Comparison of ENCODE assay signal across 25 mouse cellular contexts in the genomic region with DNA sequence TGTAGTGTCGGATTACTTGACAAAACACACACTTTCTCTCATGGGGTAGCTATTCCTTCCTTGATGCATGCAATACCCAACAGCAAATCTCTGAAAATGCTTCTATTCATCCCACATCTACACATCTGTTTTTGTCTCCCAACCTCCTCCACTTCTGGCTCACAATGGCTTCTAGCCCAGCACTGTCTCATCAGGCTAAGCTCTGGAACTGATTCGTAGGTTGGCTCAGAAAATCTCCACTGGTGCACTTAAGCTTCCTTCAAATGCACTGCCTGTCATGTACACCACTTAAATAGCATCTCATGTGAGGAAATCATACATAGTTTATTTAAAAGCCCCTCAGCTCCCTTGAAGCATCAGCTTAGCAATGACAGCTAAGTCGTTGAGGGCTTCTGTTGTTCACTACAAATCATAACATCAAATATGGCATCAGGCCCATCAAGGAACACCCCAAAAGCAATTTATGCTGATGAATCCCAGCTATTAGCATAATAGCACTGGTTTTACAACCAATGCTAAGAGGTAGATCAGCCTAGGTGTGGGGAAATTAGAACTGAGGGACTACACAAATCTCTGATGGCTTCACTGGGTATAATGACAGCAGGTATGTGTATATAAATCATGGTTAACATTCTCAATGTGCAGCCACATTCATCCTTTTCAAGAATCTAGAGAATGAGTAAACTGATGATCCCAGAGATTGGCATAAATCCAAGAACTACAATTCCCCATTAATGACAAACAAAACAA.
A peak's percentile ranks its signal among the peaks of the same experiment; 100 is the strongest.
DNase-seq lines count a peak whose midpoint lies in the region; ATAC-seq lines count a peak whose summit lies in the region.
"Had no signal": no experiment of that assay in that cellular context is flagged by ENCODE, and none has a peak within 500 bp of the region (broad histone marks: within the 10 kb centered on the region; RNA-seq: fewer than 3 reads in every experiment).

No protein-coding gene starts in this region.

- no peaks in the 10 kb centered on the region for H3K27me3 ChIP-seq in limb, embryonic 13.5 days
- no peaks in the 10 kb centered on the region for H3K27me3 ChIP-seq in limb, embryonic 10.5 days (ENCODE audit: low read depth, poor library complexity, severe bottlenecking)
- H3K27me3 ChIP-seq: forebrain, embryonic 15.5 days; heart, embryonic 13.5 days; hindbrain, embryonic 12.5 days; limb, embryonic 15.5 days; midbrain, embryonic 12.5 days; neural tube, embryonic 12.5 days had no signal

- H3K27ac ChIP-seq in limb, embryonic 13.5 days: no peak overlapping the region
- no peak overlapping the region for H3K27ac ChIP-seq in limb, embryonic 10.5 days
- H3K27ac ChIP-seq: forebrain, embryonic 15.5 days; heart, adult 2 months; heart, embryonic 13.5 days; hindbrain, embryonic 12.5 days; kidney, postnatal 0 days; limb, embryonic 15.5 days; liver, embryonic 14.5 days; midbrain, embryonic 12.5 days; neural tube, embryonic 12.5 days had no signal

- no peak overlapping the region for H3K4me3 ChIP-seq in limb, embryonic 13.5 days
- H3K4me3 ChIP-seq in limb, embryonic 10.5 days: no peak overlapping the region
- H3K4me3 ChIP-seq: forebrain, embryonic 15.5 days; heart, adult 2 months; heart, embryonic 13.5 days; hindbrain, embryonic 12.5 days; limb, embryonic 15.5 days; midbrain, embryonic 12.5 days; neural tube, embryonic 12.5 days had no signal

- 64% methylated on average over 3 of the region's 3 CpGs for WGBS in limb, embryonic 13.5 days
- 86% methylated on average over 3 of the region's 3 CpGs for WGBS in limb, embryonic 10.5 days

- peaks cover 7% of the 10 kb centered on the region for H3K4me1 ChIP-seq in limb, embryonic 13.5 days
- H3K4me1 ChIP-seq in limb, embryonic 10.5 days: no peaks in the 10 kb centered on the region
- H3K4me1 ChIP-seq: forebrain, embryonic 15.5 days; heart, embryonic 13.5 days; hindbrain, embryonic 12.5 days; midbrain, embryonic 12.5 days; neural tube, embryonic 12.5 days had no signal

- peak; percentile 57 for ATAC-seq in frontal cortex, adult (ENCODE audit: low TSS enrichment)
- ATAC-seq in limb, embryonic 13.5 days (ENCODE audit: low FRiP score, low read depth): peak; percentile 24; the same call in 1 of the 2 replicates
- ATAC-seq: forebrain, embryonic 15.5 days had no signal

- no peaks in the 10 kb centered on the region for H3K9me3 ChIP-seq in limb, embryonic 13.5 days
- no peaks in the 10 kb centered on the region for H3K9me3 ChIP-seq in limb, embryonic 10.5 days (replicated peaks)
- H3K9me3 ChIP-seq: forebrain, embryonic 15.5 days; heart, embryonic 13.5 days; hindbrain, embryonic 12.5 days; limb, embryonic 15.5 days; midbrain, embryonic 12.5 days; neural tube, embryonic 12.5 days had no signal

- H3K36me3 ChIP-seq in limb, embryonic 13.5 days: no peaks in the 10 kb centered on the region
- no peaks in the 10 kb centered on the region for H3K36me3 ChIP-seq in limb, embryonic 10.5 days
- H3K36me3 ChIP-seq: forebrain, embryonic 15.5 days; heart, embryonic 13.5 days; hindbrain, embryonic 12.5 days; limb, embryonic 15.5 days; midbrain, embryonic 12.5 days; neural tube, embryonic 12.5 days had no signal

- no peak overlapping the region for H3K4me2 ChIP-seq in limb, embryonic 13.5 days (replicated peaks)
- H3K4me2 ChIP-seq: forebrain, embryonic 15.5 days; heart, embryonic 13.5 days; hindbrain, embryonic 12.5 days; limb, embryonic 15.5 days; lung, embryonic 14.5 days; midbrain, embryonic 12.5 days; neural tube, embryonic 12.5 days had no signal

- DNase-seq in frontal cortex, postnatal 10 days (ENCODE audit: low spot score in 2 of 2): no peak
- no peak for DNase-seq in limb, embryonic 10.5 days (ENCODE audit: low spot score)
- DNase-seq in Muller cell, postnatal 12 days (ENCODE audit: inconsistent ontology term): peak; percentile 6
- peak; percentile 42 for DNase-seq in brain, adult 2 months (ENCODE audit: low read depth, low spot score)
- no peak for DNase-seq in urinary bladder, postnatal 14 days (ENCODE audit: low spot score)
- DNase-seq in left cerebral cortex, adult 9 months (ENCODE audit: low spot score in 2 of 2): no peak
- DNase-seq: adrenal gland, postnatal 25 days; cerebellum, adult 11 months; cerebellum, adult 9-11 months; heart, adult 2 months; heart, postnatal 14 days; kidney, adult 2 months; lung, embryonic 14.5 days; right cerebral cortex, postnatal 14 days; spleen, adult 18-20 months had no signal

- H3K9ac ChIP-seq in limb, embryonic 13.5 days: no peak overlapping the region
- H3K9ac ChIP-seq: forebrain, embryonic 15.5 days; heart, embryonic 13.5 days; hindbrain, embryonic 12.5 days; limb, embryonic 15.5 days; liver, embryonic 14.5 days; lung, embryonic 14.5 days; midbrain, embryonic 12.5 days; neural tube, embryonic 12.5 days had no signal

Comparison
In these comparisons a context has a peak if more than half of its experiments do, and no peak if none do; other contexts are left out.
1. DNase-seq: peak in Muller cell, postnatal 12 days (single experiment) and brain, adult 2 months (single experiment); none in frontal cortex, postnatal 10 days (0 of 2), limb, embryonic 10.5 days (single experiment), urinary bladder, postnatal 14 days (single experiment) and left cerebral cortex, adult 9 months (0 of 2).